Mouse (Mus musculus): Measurements from ENCODE around the gene Kcns1.

GRCm38 (mm10) chr2:164142021-164142420 lies 28.9 kb downstream of the Kcns1 start:
- no peak for TF ChIP-seq CTCF (IDR thresholded peaks at IDR 0.05; ENCODE audit: low read depth, low read length)
- no peak for TF ChIP-seq POLR2A (IDR thresholded peaks at IDR 0.05; ENCODE audit: borderline replicate concordance, low read depth, low read length)
